Mouse (Mus musculus): ENCODE data around the gene Htr6. TPM values are rescaled to one million over a fixed set of nuclear protein-coding genes. Genes with fewer than 3 reads are reported as not detected.

Gene Htr6
- polyA plus RNA-seq, 2 experiments, result not detected

DNA sequence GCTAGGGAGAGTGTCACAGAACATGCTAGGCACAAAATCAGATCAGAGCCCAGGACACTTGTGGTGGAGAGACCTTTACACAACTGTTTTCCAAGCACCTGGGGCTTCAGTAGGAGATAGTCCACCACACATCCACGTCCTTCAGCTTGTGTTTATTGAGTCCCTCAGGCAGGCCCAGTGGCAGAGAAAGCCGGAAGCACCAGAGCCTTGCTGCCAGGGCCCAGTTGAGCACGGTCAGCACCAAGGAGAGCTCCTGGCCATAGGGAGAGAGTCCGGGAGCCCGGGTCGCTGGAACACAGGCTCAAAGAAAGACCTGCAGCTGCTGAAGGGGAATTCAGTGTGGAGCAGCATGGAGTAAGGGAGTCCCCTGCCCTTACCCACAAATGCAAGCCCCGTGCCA, 15.8 kb downstream of the Htr6 start:
- ATAC-seq (ENCODE audit: insufficient read depth) (no peak), DNase-seq (ENCODE audit: low read depth in 3 of 3, low spot score in 3 of 3) (no peak)
- Histone ChIP-seq H3K36me3 (replicated peaks; ENCODE audit: control insufficient read depth, insufficient read depth, low read depth) (no peaks in the 10 kb centered on the region), H3K9ac (replicated peaks) (no peak overlapping the region), H3K4me2 (ENCODE audit: low read depth) (no peak overlapping the region), H3K27me3 (ENCODE audit: control insufficient read depth, insufficient read depth, low read length) (no peaks in the 10 kb centered on the region), H3K9me3 (ENCODE audit: control insufficient read depth, low read length) (no peaks in the 10 kb centered on the region), H3K4me3 (ENCODE audit: insufficient read depth in 1 of 2, low read depth in 2 of 2, low read length in 2 of 2) (no peak overlapping the region), H3K4me1 (replicated peaks; ENCODE audit: control insufficient read depth in 2 of 2, insufficient read depth in 2 of 2, low read length in 1 of 2) (no peaks in the 10 kb centered on the region), H3K27ac (no peak overlapping the region)
- TF ChIP-seq EP300 (IDR thresholded peaks at IDR 0.05; ENCODE audit: low read depth) (no peak), CTCF (IDR thresholded peaks at IDR 0.05; ENCODE audit: low read depth) (no peak)
- WGBS (ENCODE audit: insufficient replicate concordance), result 10% methylated on average over 7 of the region's 7 CpGs

GRCm38 (mm10) chr4:139058029-139058428, 17.3 kb downstream of the Htr6 start:
- Histone ChIP-seq H3K9me3 (ENCODE audit: control insufficient read depth, low read length) (no peaks in the 10 kb centered on the region), H3K27ac (no peak overlapping the region), H3K27me3 (ENCODE audit: control insufficient read depth, insufficient read depth, low read length) (no peaks in the 10 kb centered on the region), H3K4me1 (replicated peaks; ENCODE audit: control insufficient read depth in 2 of 2, insufficient read depth in 2 of 2, low read length in 1 of 2) (no peaks in the 10 kb centered on the region), H3K4me3 (ENCODE audit: insufficient read depth in 1 of 2, low read depth in 2 of 2, low read length in 2 of 2) (no peak overlapping the region), H3K4me2 (ENCODE audit: low read depth) (no peak overlapping the region), H3K9ac (replicated peaks) (no peak overlapping the region), H3K36me3 (replicated peaks; ENCODE audit: control insufficient read depth, insufficient read depth, low read depth) (no peaks in the 10 kb centered on the region)
- 66% methylated on average over 5 of the region's 5 CpGs for WGBS (ENCODE audit: insufficient replicate concordance)
- ATAC-seq (ENCODE audit: insufficient read depth) (no peak), DNase-seq (ENCODE audit: low read depth in 3 of 3, low spot score in 3 of 3) (no peak)
- TF ChIP-seq CTCF (IDR thresholded peaks at IDR 0.05; ENCODE audit: low read depth), result no peak
- no peak for TF ChIP-seq EP300 (IDR thresholded peaks at IDR 0.05; ENCODE audit: low read depth)

- Histone ChIP-seq H3K36me3 (replicated peaks; ENCODE audit: control insufficient read depth, insufficient read depth, low read depth) (no peaks in the 10 kb centered on the region), H3K4me2 (ENCODE audit: low read depth) (no peak overlapping the region), H3K9me3 (ENCODE audit: control insufficient read depth, low read length) (no peaks in the 10 kb centered on the region), H3K27me3 (ENCODE audit: control insufficient read depth, insufficient read depth, low read length) (no peaks in the 10 kb centered on the region), H3K4me3 (ENCODE audit: insufficient read depth in 1 of 2, low read depth in 2 of 2, low read length in 2 of 2) (no peak overlapping the region), H3K4me1 (replicated peaks; ENCODE audit: control insufficient read depth in 2 of 2, insufficient read depth in 2 of 2, low read length in 1 of 2) (no peaks in the 10 kb centered on the region), H3K9ac (replicated peaks) (no peak overlapping the region), H3K27ac (no peak overlapping the region)
- DNase-seq (ENCODE audit: low read depth in 3 of 3, low spot score in 3 of 3) (no peak), ATAC-seq (ENCODE audit: insufficient read depth) (no peak)
- 55% methylated on average over 5 of the region's 5 CpGs for WGBS (ENCODE audit: insufficient replicate concordance)
- TF ChIP-seq CTCF (IDR thresholded peaks at IDR 0.05; ENCODE audit: low read depth) (no peak), EP300 (IDR thresholded peaks at IDR 0.05; ENCODE audit: low read depth) (no peak)
Observed at GRCm38 (mm10) chr4:139057291-139057690, 18.1 kb downstream of the Htr6 start.

- DNase-seq (ENCODE audit: low read depth in 3 of 3, low spot score in 3 of 3), result no peak
- Histone ChIP-seq H3K4me3 (ENCODE audit: insufficient read depth in 1 of 2, low read depth in 2 of 2, low read length in 2 of 2) (no peak overlapping the region), H3K4me1 (replicated peaks; ENCODE audit: control insufficient read depth in 2 of 2, insufficient read depth in 2 of 2, low read length in 1 of 2) (no peaks in the 10 kb centered on the region), H3K9me3 (ENCODE audit: control insufficient read depth, low read length) (no peaks in the 10 kb centered on the region), H3K9ac (replicated peaks) (no peak overlapping the region), H3K36me3 (replicated peaks; ENCODE audit: control insufficient read depth, insufficient read depth, low read depth) (no peaks in the 10 kb centered on the region), H3K27me3 (ENCODE audit: control insufficient read depth, insufficient read depth, low read length) (no peaks in the 10 kb centered on the region), H3K4me2 (ENCODE audit: low read depth) (no peak overlapping the region), H3K27ac (no peak overlapping the region)
- WGBS (ENCODE audit: insufficient replicate concordance), result 56% methylated on average over 3 of the region's 3 CpGs
- ATAC-seq (ENCODE audit: insufficient read depth), result no peak
- no peak for TF ChIP-seq CTCF (IDR thresholded peaks at IDR 0.05; ENCODE audit: low read depth)
Observed at GRCm38 (mm10) chr4:139055744-139056143, 19.6 kb downstream of the Htr6 start.

- 59% methylated on average over 4 of the region's 4 CpGs for WGBS (ENCODE audit: insufficient replicate concordance)
- H3K9ac ChIP-seq (replicated peaks), result no peak overlapping the region
Observed at GRCm38 (mm10) chr4:139055336-139055735, 20.0 kb downstream of the Htr6 start.

More at GRCm38 (mm10) chr4:139055336-139055735, 20.0 kb downstream of the Htr6 start:
- no peak for DNase-seq (ENCODE audit: low read depth in 3 of 3, low spot score in 3 of 3)
- Histone ChIP-seq H3K9me3 (ENCODE audit: control insufficient read depth, low read length) (no peaks in the 10 kb centered on the region), H3K27me3 (ENCODE audit: control insufficient read depth, insufficient read depth, low read length) (no peaks in the 10 kb centered on the region), H3K36me3 (replicated peaks; ENCODE audit: control insufficient read depth, insufficient read depth, low read depth) (no peaks in the 10 kb centered on the region), H3K4me1 (replicated peaks; ENCODE audit: control insufficient read depth in 2 of 2, insufficient read depth in 2 of 2, low read length in 1 of 2) (no peaks in the 10 kb centered on the region), H3K27ac (no peak overlapping the region), H3K4me2 (ENCODE audit: low read depth) (no peak overlapping the region), H3K4me3 (ENCODE audit: insufficient read depth in 1 of 2, low read depth in 2 of 2, low read length in 2 of 2) (no peak overlapping the region)
- TF ChIP-seq EP300 (IDR thresholded peaks at IDR 0.05; ENCODE audit: low read depth) (no peak), CTCF (IDR thresholded peaks at IDR 0.05; ENCODE audit: low read depth) (no peak)
- no peak for ATAC-seq (ENCODE audit: insufficient read depth)
